Mouse (Mus musculus) hindbrain, embryonic 16.5 days (tissue): ENCODE data around the gene Dvl3. TPM values are rescaled to one million over a fixed set of nuclear protein-coding genes. Genes with fewer than 3 reads are reported as not detected.
"Not testable (repeated sequence)": the region's sequence is repeated elsewhere in the genome, so short reads cannot be mapped to it uniquely, and the experiment has no call there.

Experiments used
- ATAC-seq: fragments of 200-750 bp; cut with Nextera tagmentation; 2 replicates; pipeline ENCODE4 v1.8.0; 2017; ENCODE audit warnings: moderate TSS enrichment, moderate library complexity
- H3K27ac ChIP-seq: fragments of 300-500 bp; sonication (generic); 2 replicates; pipeline ENCODE4 v1.5.1; 2014; ENCODE audit warnings: low read depth, mild to moderate bottlenecking, control low read depth, low read length, moderate library complexity
- H3K27me3 ChIP-seq: fragments of 300-500 bp; sonication (generic); replicated peaks from 2 replicates; pipeline ENCODE4 v1.6.1; 2014; ENCODE audit warnings: low read length; ENCODE audit not compliant: control insufficient read depth, insufficient read depth
- H3K36me3 ChIP-seq: fragments of 300-500 bp; sonication (generic); 2 replicates; pipeline ENCODE4 v1.6.1; 2014; ENCODE audit warnings: mild to moderate bottlenecking, low read length, moderate library complexity, mixed read lengths; ENCODE audit not compliant: control insufficient read depth, insufficient read depth
- H3K4me1 ChIP-seq: fragments of 300-500 bp; sonication (generic); 2 replicates; pipeline ENCODE4 v1.6.1; 2014; ENCODE audit warnings: low read depth, low read length; ENCODE audit not compliant: control insufficient read depth, insufficient read depth
- H3K4me2 ChIP-seq: fragments of 300-500 bp; sonication (generic); 2 replicates; pipeline ENCODE4 v1.6.1; 2014; ENCODE audit warnings: mild to moderate bottlenecking, low read length, control low read depth, moderate library complexity
- H3K4me3 ChIP-seq: fragments of 300-500 bp; sonication (generic); 2 replicates; pipeline ENCODE4 v1.5.1; 2014; ENCODE audit warnings: mild to moderate bottlenecking, low read length, control low read depth, moderate library complexity
- H3K9ac ChIP-seq: fragments of 300-500 bp; sonication (generic); 2 replicates; pipeline ENCODE4 v1.6.1; 2014; ENCODE audit warnings: low read depth, mild to moderate bottlenecking, control low read depth, low read length, moderate library complexity
- H3K9me3 ChIP-seq: fragments of 300-500 bp; sonication (generic); 2 replicates; pipeline ENCODE4 v1.6.1; 2014; ENCODE audit warnings: mild to moderate bottlenecking, low read length, moderate library complexity; ENCODE audit not compliant: control insufficient read depth
- WGBS: fragments of 180-500 bp; shearing (Covaris S2); extraction: QIAGEN DNeasy Blood & Tissue Kit; methylation state at CpG from one replicate; pipeline ENCODE4 v1.1.7; 2014; 5-methylcytosine and 5-hydroxymethylcytosine counted together
- polyA plus RNA-seq: library from polyadenylated mRNA; unstranded; fragments of >200 nt; fragmentation: Nextera tagmentation; extraction: Ambion mirVana; gene quantifications from 2 replicates; pipeline ENCODE4 v1.2.1, GENCODE M21; 2015

The Dvl3 gene
- polyA plus RNA-seq, 1 experiment from 2014 or later, result 28.5 TPM

- not testable (repeated sequence) for H3K27ac ChIP-seq, H3K36me3 ChIP-seq, H3K4me1 ChIP-seq, H3K4me2 ChIP-seq, H3K9me3 ChIP-seq, ATAC-seq, H3K4me3 ChIP-seq, H3K27me3 ChIP-seq, H3K9ac ChIP-seq
- WGBS, result 93% methylated on average over 12 of the region's 12 CpGs
These were observed 37.6 kb upstream of the Dvl3 start for GRCm38 (mm10) chr16:20479026-20479760.

GRCm38 (mm10) chr16:20480115-20480514 lies 36.7 kb upstream of the Dvl3 start:
- Histone ChIP-seq H3K27ac (no peak overlapping the region), H3K9me3 (no peaks in the 10 kb centered on the region), H3K4me1 (no peaks in the 10 kb centered on the region), H3K27me3 (no peaks in the 10 kb centered on the region), H3K4me3 (no peak overlapping the region), H3K9ac (no peak overlapping the region), H3K4me2 (no peak overlapping the region), H3K36me3 (no peaks in the 10 kb centered on the region)
- WGBS, result 30% methylated on average over 3 of the region's 3 CpGs
- no peak for ATAC-seq

- Histone ChIP-seq H3K27me3 (no peaks in the 10 kb centered on the region), H3K9ac (no peak overlapping the region), H3K4me2 (no peak overlapping the region), H3K9me3 (no peaks in the 10 kb centered on the region), H3K36me3 (no peaks in the 10 kb centered on the region), H3K4me1 (no peaks in the 10 kb centered on the region), H3K27ac (no peak overlapping the region), H3K4me3 (no peak overlapping the region)
- 74% methylated on average over 2 of the region's 2 CpGs for WGBS
- no peak for ATAC-seq
These were observed 35.0 kb upstream of the Dvl3 start for GRCm38 (mm10) chr16:20481746-20482145.

GRCm38 (mm10) chr16:20483716-20484115 lies 33.1 kb upstream of the Dvl3 start:
- H3K27ac ChIP-seq, H3K4me2 ChIP-seq, H3K4me1 ChIP-seq, ATAC-seq, H3K36me3 ChIP-seq, H3K9ac ChIP-seq, H3K9me3 ChIP-seq, H3K27me3 ChIP-seq, H3K4me3 ChIP-seq: not testable (repeated sequence)
- WGBS, result 90% methylated on average over 5 of the region's 7 CpGs

GRCm38 (mm10) chr16:20485061-20485460 lies 31.7 kb upstream of the Dvl3 start:
- no peak for ATAC-seq
- 38% methylated on average over 4 of the region's 4 CpGs for WGBS
- Histone ChIP-seq H3K9ac (no peak overlapping the region), H3K27ac (no peak overlapping the region), H3K4me1 (no peaks in the 10 kb centered on the region), H3K4me2 (no peak overlapping the region), H3K4me3 (no peak overlapping the region), H3K27me3 (no peaks in the 10 kb centered on the region), H3K36me3 (no peaks in the 10 kb centered on the region), H3K9me3 (no peaks in the 10 kb centered on the region)

- no peak for ATAC-seq
- 55% methylated on average over 3 of the region's 3 CpGs for WGBS
These were observed 30.7 kb upstream of the Dvl3 start for GRCm38 (mm10) chr16:20486048-20486447.

GRCm38 (mm10) chr16:20488151-20488550 lies 28.6 kb upstream of the Dvl3 start:
- no peak overlapping the region for H3K9ac ChIP-seq
- no peaks in the 10 kb centered on the region for H3K27me3 ChIP-seq
- no peaks in the 10 kb centered on the region for H3K36me3 ChIP-seq
- no peak overlapping the region for H3K4me2 ChIP-seq
- H3K4me1 ChIP-seq, result no peaks in the 10 kb centered on the region
- H3K27ac ChIP-seq, result no peak overlapping the region
- no peak overlapping the region for H3K4me3 ChIP-seq
- no peak for ATAC-seq
- WGBS, result 88% methylated on average over 1 of the region's 1 CpGs
- H3K9me3 ChIP-seq, result no peaks in the 10 kb centered on the region

More at GRCm38 (mm10) chr16:20486048-20486447, 30.7 kb upstream of the Dvl3 start:
- no peak overlapping the region for H3K9ac ChIP-seq
- H3K4me2 ChIP-seq, result no peak overlapping the region
- H3K9me3 ChIP-seq, result no peaks in the 10 kb centered on the region
- no peak overlapping the region for H3K27ac ChIP-seq
- no peak overlapping the region for H3K4me3 ChIP-seq
- H3K4me1 ChIP-seq, result no peaks in the 10 kb centered on the region
- no peaks in the 10 kb centered on the region for H3K27me3 ChIP-seq
- no peaks in the 10 kb centered on the region for H3K36me3 ChIP-seq

- H3K9me3 ChIP-seq, result not testable (repeated sequence)
These were observed 28.0 kb upstream of the Dvl3 start for GRCm38 (mm10) chr16:20488751-20489150.

GRCm38 (mm10) chr16:20489233-20489632 lies 27.5 kb upstream of the Dvl3 start:
- 79% methylated on average over 2 of the region's 2 CpGs for WGBS
- no peaks in the 10 kb centered on the region for H3K9me3 ChIP-seq
- no peaks in the 10 kb centered on the region for H3K27me3 ChIP-seq
- no peak overlapping the region for H3K4me3 ChIP-seq
- no peaks in the 10 kb centered on the region for H3K4me1 ChIP-seq
- H3K4me2 ChIP-seq, result no peak overlapping the region
- no peaks in the 10 kb centered on the region for H3K36me3 ChIP-seq
- H3K9ac ChIP-seq, result no peak overlapping the region
- H3K27ac ChIP-seq, result no peak overlapping the region
- no peak for ATAC-seq

More at GRCm38 (mm10) chr16:20488751-20489150, 28.0 kb upstream of the Dvl3 start:
- H3K4me3 ChIP-seq, H3K27me3 ChIP-seq, H3K27ac ChIP-seq, H3K4me2 ChIP-seq, H3K36me3 ChIP-seq, H3K9ac ChIP-seq, ATAC-seq, H3K4me1 ChIP-seq: not testable (repeated sequence)
- WGBS, result 87% methylated on average over 9 of the region's 9 CpGs
